Mouse (Mus musculus) brown adipose tissue, adult 24 weeks (tissue): ENCODE measurements around the gene Rpl11. TPM values are rescaled to one million over a fixed set of nuclear protein-coding genes. Genes with fewer than 3 reads are reported as not detected.
A peak's percentile ranks its signal among the peaks of the same experiment; 100 is the strongest.

Experiments
- H3K27ac ChIP-seq: fragments of 200-500 bp; replicated peaks from 2 replicates; pipeline ENCODE4 v1.5.1; 2012; ENCODE audit warnings: low read depth, mild to moderate bottlenecking, low read length
- H3K4me1 ChIP-seq: fragments of 200-500 bp; 2 replicates; pipeline ENCODE4 v1.6.1; 2012; ENCODE audit warnings: low read length, mixed read lengths; ENCODE audit not compliant: control insufficient read depth, insufficient read depth, insufficient read length
- H3K4me3 ChIP-seq: fragments of 200-500 bp; 2 replicates; pipeline ENCODE4 v1.5.1; 2012; ENCODE audit warnings: low read depth, mild to moderate bottlenecking, low read length, moderate library complexity; ENCODE audit not compliant: insufficient read depth
- polyA plus RNA-seq: library from polyadenylated mRNA; stranded (reverse); fragments of >200 nt; gene quantifications from 2 replicates; pipeline ENCODE4 v1.2.4, GENCODE M21; 2012; ENCODE audit not compliant: missing spikeins, insufficient read depth, insufficient read length

Gene Rpl11
- polyA plus RNA-seq, 1 experiment: 772 TPM

- peak overlapping the region; percentile 79; the same call in 1 of the 2 replicates for H3K27ac ChIP-seq
- peaks cover 9% of the 10 kb centered on the region for H3K4me1 ChIP-seq
- peak overlapping the region; percentile 95 for H3K4me3 ChIP-seq
Measured at GRCm38 (mm10) chr4:136052060-136052459, 1.2 kb downstream of the Rpl11 start.

GRCm38 (mm10) chr4:136050226-136050625 lies 3.0 kb downstream of the Rpl11 start:
- peak overlapping the region; percentile 90 for H3K27ac ChIP-seq
- peaks cover 9% of the 10 kb centered on the region for H3K4me1 ChIP-seq
- no peak overlapping the region for H3K4me3 ChIP-seq

- Histone ChIP-seq H3K27ac (0 out of 2 replicates have a peak overlapping the region, but pooled peaks have one; percentile 12), H3K4me3 (no peak overlapping the region), H3K4me1 (peaks cover 9% of the 10 kb centered on the region)
Measured at GRCm38 (mm10) chr4:136048291-136049032, 4.8 kb downstream of the Rpl11 start.

- no peak overlapping the region for H3K4me3 ChIP-seq
- no peak overlapping the region for H3K27ac ChIP-seq
- peaks cover 9% of the 10 kb centered on the region for H3K4me1 ChIP-seq
Measured at GRCm38 (mm10) chr4:136047626-136048025, 5.6 kb downstream of the Rpl11 start.

- no peak overlapping the region for H3K4me3 ChIP-seq
- no peak overlapping the region for H3K27ac ChIP-seq
- H3K4me1 ChIP-seq: peaks cover 9% of the 10 kb centered on the region
Measured at GRCm38 (mm10) chr4:136046888-136047287, 6.3 kb downstream of the Rpl11 start.

GRCm38 (mm10) chr4:136045091-136045490 lies 8.1 kb downstream of the Rpl11 start:
- Histone ChIP-seq H3K27ac (no peak overlapping the region), H3K4me3 (no peak overlapping the region), H3K4me1 (peaks cover 4% of the 10 kb centered on the region; the same call in 1 of the 2 replicates)

- no peak overlapping the region for H3K4me3 ChIP-seq
- no peak overlapping the region for H3K27ac ChIP-seq
- H3K4me1 ChIP-seq: peaks cover 4% of the 10 kb centered on the region; the same call in 1 of the 2 replicates
Measured at GRCm38 (mm10) chr4:136043784-136044400, 9.3 kb downstream of the Rpl11 start.

DNA sequence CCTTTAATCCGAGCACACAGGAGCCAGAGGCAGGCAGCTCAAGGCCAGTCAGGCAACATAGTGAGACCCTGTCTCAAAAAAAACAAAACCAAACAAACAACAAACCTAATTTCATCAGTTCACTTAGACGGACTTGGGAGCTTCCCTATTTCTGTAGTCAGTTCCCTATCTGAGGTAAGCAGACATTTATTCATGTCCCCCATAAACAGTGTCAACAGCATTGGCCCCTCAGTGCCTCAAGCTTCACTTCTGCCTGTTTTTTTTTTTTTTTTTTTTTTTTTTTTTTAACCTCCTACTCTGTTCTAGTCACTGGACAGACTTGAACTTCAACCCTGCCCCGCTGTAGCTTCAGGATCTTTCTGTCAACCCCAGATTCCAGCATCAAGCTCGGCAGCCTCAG lies 18.1 kb downstream of the Rpl11 start:
- H3K27ac ChIP-seq: 0 out of 2 replicates have a peak overlapping the region, but pooled peaks have one; percentile 27

GRCm38 (mm10) chr4:136033231-136033630 lies 20.0 kb downstream of the Rpl11 start:
- Histone ChIP-seq H3K4me3 (no peak overlapping the region), H3K4me1 (peaks cover 3% of the 10 kb centered on the region), H3K27ac (no peak overlapping the region)

More for the DNA sequence above, 18.1 kb downstream of the Rpl11 start:
- H3K4me1 ChIP-seq: peaks cover 3% of the 10 kb centered on the region
- no peak overlapping the region for H3K4me3 ChIP-seq

GRCm38 (mm10) chr4:136030968-136031909 lies 22.0 kb downstream of the Rpl11 start:
- no peak overlapping the region for H3K4me3 ChIP-seq
- H3K4me1 ChIP-seq: peaks cover 3% of the 10 kb centered on the region
- H3K27ac ChIP-seq: peak overlapping the region; percentile 43

DNA sequence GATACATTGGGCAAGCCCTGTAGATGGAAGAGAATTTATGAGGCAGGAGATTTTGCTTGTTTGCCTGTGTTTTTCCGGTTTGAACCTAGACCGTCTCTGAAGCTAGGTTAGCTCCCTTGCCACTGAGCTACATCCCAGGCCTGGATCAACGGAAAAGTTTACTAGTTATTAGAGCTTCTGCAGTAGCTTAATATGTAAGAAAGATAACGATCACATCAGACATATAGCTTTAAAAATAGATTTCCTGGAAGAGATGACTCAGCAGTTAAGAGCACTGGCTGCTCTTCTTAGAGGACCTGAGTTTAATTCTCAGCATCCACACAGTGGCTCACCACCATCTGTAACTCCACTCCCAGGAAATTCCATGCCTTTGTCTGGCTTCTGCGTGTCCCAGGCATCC lies 24.5 kb downstream of the Rpl11 start:
- Histone ChIP-seq H3K4me1 (peaks cover 3% of the 10 kb centered on the region), H3K27ac (peak overlapping the region; percentile 36; the same call in 1 of the 2 replicates), H3K4me3 (no peak overlapping the region)

DNA sequence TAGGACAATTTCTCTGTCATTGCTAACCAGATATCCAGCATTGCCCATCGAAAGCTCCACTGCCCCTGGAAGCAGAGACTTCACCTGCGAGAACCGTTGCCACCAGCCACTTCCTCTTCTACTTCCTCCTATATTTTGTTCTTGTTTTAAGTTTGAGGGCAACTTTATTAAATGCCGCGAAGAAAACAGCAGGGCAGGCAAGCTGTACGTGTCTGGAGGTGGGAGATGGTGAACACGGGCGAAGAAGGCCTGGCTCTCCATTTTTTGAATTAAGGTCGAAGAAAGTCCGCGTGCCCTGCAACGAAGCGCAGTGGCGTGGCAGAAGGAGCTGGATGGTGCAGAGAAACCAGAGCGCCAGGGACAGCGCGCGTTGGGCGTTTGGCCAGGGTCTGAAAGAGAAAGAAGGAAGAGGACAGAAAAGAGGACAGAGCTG lies 25.1 kb downstream of the Rpl11 start:
- peak overlapping the region; percentile 36; the same call in 1 of the 2 replicates for H3K27ac ChIP-seq
- peaks cover 3% of the 10 kb centered on the region for H3K4me1 ChIP-seq
- no peak overlapping the region for H3K4me3 ChIP-seq

- H3K27ac ChIP-seq: 0 out of 2 replicates have a peak overlapping the region, but pooled peaks have one; percentile 36
- no peak overlapping the region for H3K4me3 ChIP-seq
- peaks cover 3% of the 10 kb centered on the region for H3K4me1 ChIP-seq
Measured at GRCm38 (mm10) chr4:136027416-136028131, 25.7 kb downstream of the Rpl11 start.

DNA sequence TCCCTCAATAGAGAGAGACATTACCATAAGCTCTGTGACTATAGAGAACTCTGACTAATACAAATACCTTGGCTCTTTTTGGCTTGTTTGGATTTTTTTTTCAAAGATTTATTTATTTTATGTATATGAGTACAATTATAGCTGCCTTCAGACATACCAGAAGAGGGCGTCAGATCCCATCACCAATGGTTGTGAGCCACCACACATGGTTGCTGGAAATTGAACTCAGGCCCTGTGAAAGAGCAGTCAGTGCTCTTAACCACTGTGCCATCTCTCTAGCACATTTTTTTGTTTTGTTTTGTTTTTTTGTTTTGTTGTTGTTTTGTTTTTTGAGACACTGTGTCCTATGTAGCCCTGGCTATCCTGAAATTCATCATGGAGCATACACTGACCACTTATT lies 27.9 kb downstream of the Rpl11 start:
- Histone ChIP-seq H3K4me1 (no peaks in the 10 kb centered on the region), H3K4me3 (no peak overlapping the region), H3K27ac (no peak overlapping the region)
